Mouse (Mus musculus): ENCODE results near the gene Syndig1. TPM values are rescaled to one million over a fixed set of nuclear protein-coding genes. Genes with fewer than 3 reads are reported as not detected.
A peak's percentile ranks its signal among the peaks of the same experiment; 100 is the strongest.

Gene Syndig1
- polyA plus RNA-seq, 1 experiment from 2014 or later = 77.9 TPM

DNA sequence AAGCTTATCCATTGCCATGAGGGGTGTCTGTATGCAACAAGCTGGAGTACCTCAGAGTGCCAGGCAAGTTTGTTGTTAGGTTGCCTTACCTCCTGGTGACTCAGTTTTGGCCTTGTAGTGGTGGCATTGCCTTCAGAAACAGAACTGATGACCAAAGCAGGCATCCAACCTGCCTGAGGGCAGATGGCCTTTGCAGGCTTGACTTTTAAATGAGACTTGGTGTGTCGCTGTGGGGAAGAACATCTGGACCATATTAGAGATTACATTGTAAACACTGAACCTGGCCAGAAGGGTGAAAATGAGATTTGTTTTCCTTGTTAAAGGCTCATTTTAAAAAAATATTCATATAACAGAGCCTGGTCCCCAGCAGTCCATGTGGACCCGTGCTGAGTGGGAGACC lies 102.1 kb downstream of the Syndig1 start:
- no peak for ATAC-seq (ENCODE audit: low FRiP score)
- Histone ChIP-seq H3K4me3 (replicated peaks) (no peak overlapping the region), H3K27ac (replicated peaks) (no peak overlapping the region), H3K36me3 (no peaks in the 10 kb centered on the region), H3K9ac (replicated peaks) (no peak overlapping the region), H3K4me2 (no peak overlapping the region), H3K4me1 (0 out of 2 replicates have a peak, but pooled peaks cover 6% of the 10 kb centered on the region), H3K9me3 (replicated peaks) (no peaks in the 10 kb centered on the region), H3K27me3 (replicated peaks) (no peaks in the 10 kb centered on the region)
- WGBS = 87% methylated on average over 2 of the region's 2 CpGs

GRCm38 (mm10) chr2:149932095-149932494 lies 103.1 kb downstream of the Syndig1 start:
- Histone ChIP-seq H3K36me3 (no peaks in the 10 kb centered on the region), H3K4me1 (0 out of 2 replicates have a peak, but pooled peaks cover 6% of the 10 kb centered on the region), H3K9ac (replicated peaks) (no peak overlapping the region), H3K27ac (replicated peaks) (no peak overlapping the region), H3K27me3 (replicated peaks) (no peaks in the 10 kb centered on the region), H3K4me2 (no peak overlapping the region), H3K4me3 (replicated peaks) (no peak overlapping the region), H3K9me3 (replicated peaks) (no peaks in the 10 kb centered on the region)
- no peak for ATAC-seq (ENCODE audit: low FRiP score)

DNA sequence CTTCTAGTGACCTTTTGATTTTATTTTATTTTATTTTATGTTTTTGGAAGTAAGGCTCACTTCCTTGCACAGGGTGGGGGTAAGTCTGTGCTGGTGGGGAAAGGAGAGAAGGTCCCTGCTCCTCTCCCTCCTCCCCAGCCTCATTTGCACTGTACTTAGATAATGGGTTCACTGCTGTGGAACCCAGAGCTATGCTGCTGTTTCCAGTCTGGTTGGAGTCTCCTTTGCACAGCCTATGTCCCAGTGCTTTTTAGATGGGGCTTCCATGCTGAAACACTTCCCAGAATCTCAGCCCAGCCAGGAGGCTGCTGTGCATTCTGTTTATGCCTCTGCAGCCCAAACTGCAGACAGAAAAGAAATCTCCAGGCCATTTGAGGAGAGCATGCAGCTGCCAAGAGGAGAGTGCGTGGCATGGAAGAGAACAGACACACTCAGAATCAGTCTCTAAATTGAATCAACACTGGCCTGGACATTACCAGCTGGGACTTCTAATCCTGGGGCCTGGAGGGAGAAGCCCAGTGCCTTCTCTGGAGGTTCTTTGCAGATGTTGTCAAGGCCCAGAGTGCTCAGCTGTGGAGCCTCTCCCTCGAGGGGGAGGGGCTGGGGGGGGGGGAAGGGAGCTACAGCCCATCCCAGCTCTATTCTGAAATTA lies 104.4 kb downstream of the Syndig1 start:
- Histone ChIP-seq H3K9me3 (replicated peaks) (no peaks in the 10 kb centered on the region), H3K4me2 (no peak overlapping the region), H3K27me3 (replicated peaks) (no peaks in the 10 kb centered on the region), H3K27ac (replicated peaks) (no peak overlapping the region), H3K4me3 (replicated peaks) (no peak overlapping the region), H3K9ac (replicated peaks) (no peak overlapping the region), H3K36me3 (no peaks in the 10 kb centered on the region), H3K4me1 (0 out of 2 replicates have a peak, but pooled peaks cover 6% of the 10 kb centered on the region)
- ATAC-seq (ENCODE audit: low FRiP score) = no peak
- WGBS = 26% methylated on average over 2 of the region's 2 CpGs

DNA sequence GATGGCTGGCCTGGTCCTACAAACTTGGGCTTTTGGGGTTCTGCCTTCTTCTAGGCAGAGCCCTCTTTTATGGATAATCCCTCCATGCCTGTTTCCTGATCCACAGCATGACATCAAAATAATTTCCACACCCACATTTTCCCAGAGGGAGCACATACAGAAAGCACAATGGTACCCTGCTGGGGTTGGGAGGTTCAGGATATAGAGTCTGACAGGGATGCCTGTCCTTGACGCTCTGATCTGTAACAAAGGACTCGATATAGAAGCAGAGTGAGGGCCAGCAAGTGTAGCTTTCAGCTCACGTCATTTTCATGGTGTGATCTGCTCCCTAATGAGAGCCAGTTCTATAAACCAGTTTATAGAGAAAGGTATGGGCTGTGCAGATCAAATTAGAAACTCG lies 105.1 kb downstream of the Syndig1 start:
- no peak for ATAC-seq (ENCODE audit: low FRiP score)
- H3K9me3 ChIP-seq (replicated peaks) = no peaks in the 10 kb centered on the region
- WGBS = 32% methylated on average over 4 of the region's 4 CpGs
- H3K9ac ChIP-seq (replicated peaks) = no peak overlapping the region
- H3K27ac ChIP-seq (replicated peaks) = no peak overlapping the region
- H3K36me3 ChIP-seq = no peaks in the 10 kb centered on the region
- H3K27me3 ChIP-seq (replicated peaks) = no peaks in the 10 kb centered on the region
- H3K4me2 ChIP-seq = no peak overlapping the region
- H3K4me1 ChIP-seq = 0 out of 2 replicates have a peak, but pooled peaks cover 6% of the 10 kb centered on the region
- no peak overlapping the region for H3K4me3 ChIP-seq (replicated peaks)

DNA sequence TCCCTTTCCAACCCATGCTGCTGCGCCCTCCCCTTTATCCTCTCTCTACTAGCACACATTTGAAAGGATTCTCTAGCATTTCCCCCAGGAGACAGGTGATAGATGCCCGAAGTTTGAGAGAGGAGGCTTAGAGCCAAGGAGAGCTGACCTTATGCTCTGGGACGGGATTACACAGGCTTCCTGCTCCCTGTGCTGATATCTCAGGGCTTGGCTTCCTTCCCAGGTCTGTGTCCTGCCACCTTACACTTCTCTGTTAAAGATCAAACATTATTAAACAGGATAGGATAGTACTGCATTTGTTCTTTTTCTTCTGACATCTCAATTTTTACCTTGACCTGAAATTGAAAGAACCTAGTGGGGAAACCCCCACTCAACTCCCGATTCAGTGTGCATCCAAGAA lies 109.8 kb downstream of the Syndig1 start:
- 78% methylated on average over 4 of the region's 4 CpGs for WGBS
- Histone ChIP-seq H3K36me3 (no peaks in the 10 kb centered on the region), H3K4me2 (no peak overlapping the region), H3K27me3 (replicated peaks) (no peaks in the 10 kb centered on the region), H3K4me3 (replicated peaks) (no peak overlapping the region), H3K27ac (replicated peaks) (no peak overlapping the region), H3K4me1 (no peaks in the 10 kb centered on the region), H3K9me3 (replicated peaks) (no peaks in the 10 kb centered on the region), H3K9ac (replicated peaks) (no peak overlapping the region)
- no peak for ATAC-seq (ENCODE audit: low FRiP score)

GRCm38 (mm10) chr2:149939586-149939985 lies 110.6 kb downstream of the Syndig1 start:
- WGBS = 46% methylated on average over 2 of the region's 2 CpGs
- no peak overlapping the region for H3K9ac ChIP-seq (replicated peaks)
- no peak overlapping the region for H3K27ac ChIP-seq (replicated peaks)
- no peak overlapping the region for H3K4me3 ChIP-seq (replicated peaks)
- no peak overlapping the region for H3K4me2 ChIP-seq
- H3K27me3 ChIP-seq (replicated peaks) = no peaks in the 10 kb centered on the region
- H3K36me3 ChIP-seq = no peaks in the 10 kb centered on the region
- H3K9me3 ChIP-seq (replicated peaks) = no peaks in the 10 kb centered on the region
- no peaks in the 10 kb centered on the region for H3K4me1 ChIP-seq
- ATAC-seq (ENCODE audit: low FRiP score) = no peak

- ATAC-seq (ENCODE audit: low FRiP score) = no peak
- Histone ChIP-seq H3K9ac (replicated peaks) (no peak overlapping the region), H3K4me3 (replicated peaks) (no peak overlapping the region), H3K9me3 (replicated peaks) (no peaks in the 10 kb centered on the region), H3K27ac (replicated peaks) (no peak overlapping the region), H3K36me3 (no peaks in the 10 kb centered on the region), H3K27me3 (replicated peaks) (no peaks in the 10 kb centered on the region), H3K4me2 (no peak overlapping the region), H3K4me1 (no peaks in the 10 kb centered on the region)
- WGBS = 94% methylated on average over 4 of the region's 4 CpGs
Observed at GRCm38 (mm10) chr2:149950641-149951040, 121.6 kb downstream of the Syndig1 start.

- Histone ChIP-seq H3K27me3 (replicated peaks) (no peaks in the 10 kb centered on the region), H3K36me3 (no peaks in the 10 kb centered on the region), H3K4me2 (no peak overlapping the region), H3K4me3 (replicated peaks) (no peak overlapping the region), H3K9ac (replicated peaks) (no peak overlapping the region), H3K9me3 (replicated peaks) (no peaks in the 10 kb centered on the region), H3K27ac (replicated peaks) (no peak overlapping the region), H3K4me1 (peaks cover 3% of the 10 kb centered on the region; the same call in 1 of the 2 replicates)
- ATAC-seq (ENCODE audit: low FRiP score) = no peak
- WGBS = 36% methylated on average over 4 of the region's 4 CpGs
Observed at GRCm38 (mm10) chr2:149971014-149971413, 142.0 kb downstream of the Syndig1 start.

DNA sequence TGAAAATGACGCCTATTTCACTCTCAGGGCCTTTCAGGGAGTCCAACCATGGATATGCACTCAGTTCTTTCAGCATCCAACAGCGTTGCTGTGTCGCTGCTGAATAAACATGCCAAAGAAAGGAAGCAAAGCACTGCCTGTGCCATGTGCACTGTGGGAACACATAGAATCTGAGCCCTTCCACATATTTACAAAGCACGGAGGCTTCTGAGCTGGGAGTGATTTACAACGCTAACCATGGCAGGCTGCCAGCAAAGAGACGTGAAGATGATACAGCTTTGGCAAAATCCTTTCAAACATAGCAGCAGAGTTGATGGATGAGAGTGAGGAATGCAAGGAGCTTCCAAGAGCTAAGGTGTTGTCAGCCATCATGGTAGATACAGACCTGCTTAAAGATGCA lies 144.6 kb downstream of the Syndig1 start:
- Histone ChIP-seq H3K4me1 (peaks cover 3% of the 10 kb centered on the region; the same call in 1 of the 2 replicates), H3K27me3 (replicated peaks) (no peaks in the 10 kb centered on the region), H3K4me2 (no peak overlapping the region), H3K36me3 (no peaks in the 10 kb centered on the region), H3K9me3 (replicated peaks) (no peaks in the 10 kb centered on the region), H3K9ac (replicated peaks) (no peak overlapping the region), H3K27ac (replicated peaks) (no peak overlapping the region), H3K4me3 (replicated peaks) (no peak overlapping the region)
- ATAC-seq (ENCODE audit: low FRiP score) = peak; percentile 45; the same call in 1 of the 2 replicates
- WGBS = 45% methylated on average over 6 of the region's 6 CpGs

GRCm38 (mm10) chr2:149980419-149980818 lies 151.4 kb downstream of the Syndig1 start:
- H3K27me3 ChIP-seq (replicated peaks) = no peaks in the 10 kb centered on the region
- WGBS = 22% methylated on average over 1 of the region's 1 CpGs
- no peak for ATAC-seq (ENCODE audit: low FRiP score)
- no peak overlapping the region for H3K9ac ChIP-seq (replicated peaks)
- H3K4me3 ChIP-seq (replicated peaks) = no peak overlapping the region
- H3K27ac ChIP-seq (replicated peaks) = no peak overlapping the region
- no peaks in the 10 kb centered on the region for H3K9me3 ChIP-seq (replicated peaks)
- no peaks in the 10 kb centered on the region for H3K36me3 ChIP-seq
- H3K4me1 ChIP-seq = no peaks in the 10 kb centered on the region
- no peak overlapping the region for H3K4me2 ChIP-seq

- no peaks in the 10 kb centered on the region for H3K27me3 ChIP-seq (replicated peaks)
- H3K4me1 ChIP-seq = no peaks in the 10 kb centered on the region
- no peak for ATAC-seq (ENCODE audit: low FRiP score)
Observed at GRCm38 (mm10) chr2:149982466-149982865, 153.5 kb downstream of the Syndig1 start.

DNA sequence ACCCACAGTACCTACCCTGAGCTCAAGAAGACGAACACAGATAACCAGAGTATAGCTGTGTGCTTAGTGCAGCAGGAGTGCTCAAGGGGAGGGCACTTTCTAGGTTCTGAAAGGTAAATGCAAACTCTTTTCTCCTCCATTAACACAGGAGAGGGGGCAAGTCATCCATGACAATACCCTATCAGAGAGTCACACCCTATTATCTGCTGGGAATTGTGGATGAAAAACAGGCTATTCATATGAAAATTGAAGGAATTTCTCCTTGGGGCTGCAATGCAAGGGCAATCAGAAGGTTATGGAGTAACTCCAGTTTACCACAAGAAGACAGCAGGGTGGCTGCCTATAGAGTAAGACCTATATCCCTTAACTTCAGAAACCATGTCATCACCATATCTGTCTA lies 154.1 kb downstream of the Syndig1 start:
- Histone ChIP-seq H3K4me2 (no peak overlapping the region), H3K27ac (replicated peaks) (no peak overlapping the region), H3K9ac (replicated peaks) (no peak overlapping the region), H3K4me3 (replicated peaks) (no peak overlapping the region), H3K36me3 (no peaks in the 10 kb centered on the region), H3K27me3 (replicated peaks) (no peaks in the 10 kb centered on the region), H3K4me1 (no peaks in the 10 kb centered on the region), H3K9me3 (replicated peaks) (no peaks in the 10 kb centered on the region)
- WGBS = 86% methylated on average over 1 of the region's 1 CpGs
- no peak for ATAC-seq (ENCODE audit: low FRiP score)

More at GRCm38 (mm10) chr2:149982466-149982865, 153.5 kb downstream of the Syndig1 start:
- no peak overlapping the region for H3K4me2 ChIP-seq
- H3K9me3 ChIP-seq (replicated peaks) = no peaks in the 10 kb centered on the region
- no peaks in the 10 kb centered on the region for H3K36me3 ChIP-seq
- no peak overlapping the region for H3K27ac ChIP-seq (replicated peaks)
- no peak overlapping the region for H3K4me3 ChIP-seq (replicated peaks)
- H3K9ac ChIP-seq (replicated peaks) = no peak overlapping the region

All from neural tube, embryonic 15.5 days (tissue).